Mouse (Mus musculus) CD4-positive helper T cell, adult 2 months (primary cell): ENCODE results near the gene Asb14.
"Not testable (repeated sequence)": the region's sequence is repeated elsewhere in the genome, so short reads cannot be mapped to it uniquely, and the experiment has no call there.

ENCODE experiments used
- DNase-seq: peaks from one replicate; pipeline ENCODE4 v3.0.0-alpha.2; 2012; ENCODE audit warnings: low read depth, missing footprints, low spot score

Asb14 gene

DNA sequence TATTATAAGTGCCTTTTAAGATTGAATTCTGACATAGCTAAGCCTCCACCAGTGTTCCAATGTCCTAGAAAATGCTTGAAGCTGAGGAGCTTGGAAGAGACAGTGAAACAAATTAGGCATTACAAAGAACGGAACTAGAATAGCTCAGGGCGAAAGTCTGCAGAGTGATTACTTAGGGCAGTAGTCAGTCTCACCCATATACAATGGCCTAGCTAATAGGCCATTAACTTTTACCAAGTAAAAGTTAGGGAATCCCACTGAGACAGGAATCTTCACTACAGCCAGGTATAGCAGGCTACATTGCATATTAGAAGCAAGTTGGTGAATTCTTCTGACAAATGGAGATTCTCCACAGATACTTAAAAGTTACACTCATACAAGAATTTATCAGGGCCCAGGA is 61.8 kb downstream of the Asb14 start:
- DNase-seq, result not testable (repeated sequence)

- no peak for DNase-seq
Measured at GRCm38 (mm10) chr14:26960518-26960917, 66.2 kb downstream of the Asb14 start.
